Mouse (Mus musculus) CD4-positive, CD25-positive, alpha-beta regulatory T cell (primary cell): ENCODE data around the gene Dut. TPM values are rescaled to one million over a fixed set of nuclear protein-coding genes. Genes with fewer than 3 reads are reported as not detected.

Source experiments
- polyA plus RNA-seq: library from polyadenylated mRNA; unstranded; fragments of 100-300 nt; shearing (Covaris generic); gene quantifications from one replicate; pipeline ENCODE4 v1.2.1, GENCODE M21; 2017

Gene Dut
- polyA plus RNA-seq: 59.9 TPM

GRCm38 (mm10) chr2:125247108-125247961 lies at the start of gene Dut:
Dut (plus strand) TSS chr2:125247190.

Other genes starting within 250 kb of the Dut start
- gene Slc24a5, start 179.1 kb upstream of the Dut start, polyA plus RNA-seq: 1.4 TPM
- gene Myef2, start 123.5 kb upstream of the Dut start, polyA plus RNA-seq: 17.8 TPM
- not detected for gene Ctxn2, start 110.5 kb upstream of the Dut start, polyA plus RNA-seq
- gene Slc12a1, start 94.7 kb upstream of the Dut start, polyA plus RNA-seq: not detected